Mouse (Mus musculus) spleen, adult 2 months (tissue): ENCODE measurements around the gene Fosb. TPM values are rescaled to one million over a fixed set of nuclear protein-coding genes. Genes with fewer than 3 reads are reported as not detected.

Experiments
- DNase-seq, 2 experiments: peaks; one replicate each; pipeline versions ENCODE4 v3.0.0 to v3.0.0-alpha.2; 2012 to 2021; ENCODE audit warnings: low spot score in 2 of 2, low read depth in 1 of 2
- H3K27ac ChIP-seq: fragments of 200-500 bp; 2 replicates; pipeline ENCODE4 v1.5.1; 2012; ENCODE audit warnings: low read length, inconsistent platforms; ENCODE audit not compliant: insufficient read depth
- H3K27me3 ChIP-seq: fragments of 200-500 bp; 2 replicates; pipeline ENCODE4 v1.6.1; 2012; ENCODE audit warnings: mild to moderate bottlenecking, moderate library complexity, low read length, inconsistent platforms; ENCODE audit not compliant: control insufficient read depth, insufficient read depth
- H3K36me3 ChIP-seq: fragments of 200-500 bp; 2 replicates; pipeline ENCODE4 v1.6.1; 2012; ENCODE audit warnings: mild to moderate bottlenecking, low read length, inconsistent platforms; ENCODE audit not compliant: control insufficient read depth, insufficient read depth
- H3K4me1 ChIP-seq: fragments of 200-500 bp; 2 replicates; pipeline ENCODE4 v1.6.1; 2011; ENCODE audit warnings: inconsistent platforms; ENCODE audit not compliant: control insufficient read depth, insufficient read depth, insufficient read length
- H3K4me3 ChIP-seq: fragments of 200-500 bp; 2 replicates; pipeline ENCODE4 v1.5.1; 2011; ENCODE audit warnings: mild to moderate bottlenecking, inconsistent platforms; ENCODE audit not compliant: insufficient read depth, insufficient read length; ENCODE audit errors: extremely low read depth
- CTCF ChIP-seq: fragments of 200-500 bp; IDR thresholded peaks from 2 replicates; pipeline ENCODE4 v1.5.1; 2011; ENCODE audit warnings: mild to moderate bottlenecking, inconsistent platforms; ENCODE audit not compliant: insufficient read depth, insufficient read length, insufficient replicate concordance; ENCODE audit errors: extremely low read depth
- POLR2A ChIP-seq: fragments of 200-500 bp; IDR thresholded peaks from 2 replicates; pipeline ENCODE4 v1.6.1; 2011; ENCODE audit warnings: low read depth, low read length, inconsistent platforms
- WGBS: fragments of 180-500 bp; shearing (Covaris S2); methylation state at CpG from one replicate; pipeline ENCODE4 v1.1.7; 2018; 5-methylcytosine and 5-hydroxymethylcytosine counted together
- polyA plus RNA-seq: library from polyadenylated mRNA; depleted of rRNA; stranded (reverse); fragments of >200 nt; gene quantifications from 2 replicates; pipeline ENCODE4 v1.2.3, GENCODE M21; 2012

The Fosb gene
- polyA plus RNA-seq, 1 experiment, result 1.6 TPM

DNA sequence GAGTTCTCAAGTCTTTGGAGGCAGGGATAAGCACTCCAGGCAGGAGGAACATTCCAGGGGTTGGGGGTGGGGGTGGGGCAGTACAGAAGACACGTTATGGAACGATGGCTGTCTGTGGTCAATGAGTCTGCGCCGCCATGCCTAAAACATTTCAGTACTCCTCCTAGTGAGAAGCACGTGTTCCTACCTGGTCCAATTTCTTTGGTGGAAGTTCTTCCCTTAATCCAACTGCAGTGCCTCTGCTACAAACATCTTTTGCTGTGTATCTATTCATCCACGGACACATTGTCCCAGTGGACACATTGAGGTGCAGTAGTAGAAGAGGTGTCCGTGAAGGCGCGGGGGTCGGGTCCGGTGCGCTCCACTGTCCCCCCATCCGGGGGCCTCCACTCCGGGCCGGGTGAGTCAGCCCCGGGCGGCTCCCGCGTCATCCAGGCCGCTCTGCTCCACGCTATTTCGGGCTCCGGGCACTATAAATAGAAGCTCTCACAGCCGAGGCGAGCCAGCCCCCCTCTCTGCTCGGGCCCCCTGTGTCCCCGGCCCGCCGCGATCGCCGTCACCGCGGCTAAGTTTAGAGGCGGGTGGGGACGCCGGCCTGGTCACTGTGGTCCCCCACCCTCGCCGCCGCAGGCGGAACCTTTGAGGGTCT, 32.0 kb upstream of the Fosb start:
- Histone ChIP-seq H3K27me3 (peaks cover 9% of the 10 kb centered on the region), H3K27ac (no peak overlapping the region), H3K36me3 (no peaks in the 10 kb centered on the region), H3K4me3 (no peak overlapping the region), H3K4me1 (peaks cover 13% of the 10 kb centered on the region)
- TF ChIP-seq POLR2A (no peak), CTCF (no peak)
- no peak for DNase-seq
- WGBS, result 1% methylated on average over 41 of the region's 41 CpGs

GRCm38 (mm10) chr7:19341250-19341649, 31.4 kb upstream of the Fosb start:
- TF ChIP-seq POLR2A, result no peak
- peaks cover 13% of the 10 kb centered on the region for H3K4me1 ChIP-seq
- H3K27ac ChIP-seq, result no peak overlapping the region
- H3K4me3 ChIP-seq, result no peak overlapping the region
- WGBS, result 40% methylated on average over 10 of the region's 10 CpGs
- H3K27me3 ChIP-seq, result peaks cover 9% of the 10 kb centered on the region
- H3K36me3 ChIP-seq, result no peaks in the 10 kb centered on the region
- DNase-seq, result no peak

- 77% methylated on average over 7 of the region's 7 CpGs for WGBS
- no peak for DNase-seq
- H3K36me3 ChIP-seq, result no peaks in the 10 kb centered on the region
- TF ChIP-seq POLR2A (no peak), CTCF (no peak)
- no peak overlapping the region for H3K4me3 ChIP-seq
- peaks cover 9% of the 10 kb centered on the region for H3K27me3 ChIP-seq
- peaks cover 6% of the 10 kb centered on the region for H3K4me1 ChIP-seq
- no peak overlapping the region for H3K27ac ChIP-seq
Measured at GRCm38 (mm10) chr7:19338596-19338995, 28.7 kb upstream of the Fosb start.

GRCm38 (mm10) chr7:19338060-19338459, 28.2 kb upstream of the Fosb start:
- TF ChIP-seq POLR2A, result no peak
- no peak for TF ChIP-seq CTCF
- 66% methylated on average over 2 of the region's 2 CpGs for whole genome bisulfite sequencing
- DNase-seq, result no peak

GRCm38 (mm10) chr7:19337122-19337521, 27.3 kb upstream of the Fosb start:
- TF ChIP-seq POLR2A (no peak), CTCF (no peak)
- Histone ChIP-seq H3K4me3 (no peak overlapping the region), H3K4me1 (peaks cover 7% of the 10 kb centered on the region), H3K27me3 (peaks cover 5% of the 10 kb centered on the region), H3K27ac (no peak overlapping the region), H3K36me3 (no peaks in the 10 kb centered on the region)
- DNase-seq, result no peak
- 32% methylated on average over 10 of the region's 10 CpGs for WGBS

More at GRCm38 (mm10) chr7:19338060-19338459, 28.2 kb upstream of the Fosb start:
- H3K27me3 ChIP-seq, result peaks cover 9% of the 10 kb centered on the region
- H3K4me1 ChIP-seq, result peaks cover 7% of the 10 kb centered on the region
- H3K27ac ChIP-seq, result no peak overlapping the region
- no peaks in the 10 kb centered on the region for H3K36me3 ChIP-seq
- H3K4me3 ChIP-seq, result no peak overlapping the region

- Histone ChIP-seq H3K4me3 (no peak overlapping the region), H3K4me1 (peaks cover 7% of the 10 kb centered on the region)
- WGBS, result 53% methylated on average over 3 of the region's 3 CpGs
Measured at GRCm38 (mm10) chr7:19335583-19335982, 25.7 kb upstream of the Fosb start.

GRCm38 (mm10) chr7:19332709-19333352, 23.0 kb upstream of the Fosb start:
- TF ChIP-seq POLR2A (no peak), CTCF (no peak)
- Histone ChIP-seq H3K27me3 (no peaks in the 10 kb centered on the region), H3K4me1 (peaks cover 7% of the 10 kb centered on the region)

More at GRCm38 (mm10) chr7:19335583-19335982, 25.7 kb upstream of the Fosb start:
- Histone ChIP-seq H3K27ac (no peak overlapping the region), H3K36me3 (no peaks in the 10 kb centered on the region), H3K27me3 (no peaks in the 10 kb centered on the region)
- no peak for TF ChIP-seq CTCF
- no peak for DNase-seq

More at GRCm38 (mm10) chr7:19332709-19333352, 23.0 kb upstream of the Fosb start:
- Histone ChIP-seq H3K36me3 (no peaks in the 10 kb centered on the region), H3K27ac (peak overlapping the region; percentile 41), H3K4me3 (peak overlapping the region; percentile 60)
- under 1% methylated on average over 52 of the region's 52 CpGs for WGBS
- DNase-seq, result peak in 1 of 2 experiments; percentile 77
